Mouse (Mus musculus) lung, adult 2 months (tissue): ENCODE data around the gene Ptprk.

ENCODE experiments used
- CTCF ChIP-seq: fragments of 200-500 bp; IDR thresholded peaks from 2 replicates; pipeline ENCODE4 v1.5.1; 2011; ENCODE audit warnings: mild to moderate bottlenecking, low read length, control low read depth; ENCODE audit not compliant: insufficient read depth
- POLR2A ChIP-seq: fragments of 200-500 bp; IDR thresholded peaks from 2 replicates; pipeline ENCODE4 v1.6.1; 2011; ENCODE audit warnings: low read depth, mild to moderate bottlenecking, control low read depth, low read length, borderline replicate concordance; ENCODE audit errors: extremely low read depth

DNA sequence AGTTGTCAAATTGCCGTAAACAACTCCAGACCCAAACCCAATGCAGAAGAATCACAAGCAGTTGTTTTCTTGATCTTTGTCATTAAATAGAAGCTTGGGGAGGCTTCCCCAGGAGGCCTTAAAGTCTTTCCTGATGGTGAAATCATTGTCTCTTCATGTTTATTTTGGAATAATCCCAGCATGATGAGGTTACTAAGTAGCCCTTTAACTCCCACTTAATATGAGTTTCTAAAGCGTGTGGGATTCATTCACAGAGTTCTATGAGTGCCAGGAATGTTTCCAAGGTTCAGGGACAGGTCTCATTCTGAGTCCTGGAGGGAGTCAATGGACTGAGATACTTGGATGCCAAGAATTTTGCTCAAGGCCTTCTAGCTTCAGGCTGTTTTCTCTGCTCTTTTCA, 92.5 kb downstream of the Ptprk start:
- TF ChIP-seq CTCF (no peak), POLR2A (no peak)
